Mouse (Mus musculus) megakaryocyte progenitor cell, adult 5-6 weeks (primary cell): ENCODE measurements around the gene Spaar. TPM values are rescaled to one million over a fixed set of nuclear protein-coding genes. Genes with fewer than 3 reads are reported as not detected.

Experiments used
- ATAC-seq: replicated peaks from 2 replicates; pipeline ENCODE4 v1.8.0; 2016; ENCODE audit warnings: mild to moderate bottlenecking, moderate TSS enrichment, inconsistent platforms; ENCODE audit not compliant: poor library complexity
- total RNA-seq, 2 experiments: library from RNA; stranded (forward) in 1 of 2; stranded (reverse) in 1 of 2; fragments of 157-497, 149-512 nt in 1 of 2; fragments of 200-1000 nt in 1 of 2; gene quantifications; 2 replicates each; pipeline versions ENCODE4 v1.2.3 to v1.2.4; 2015 to 2017

Spaar gene
- total RNA-seq, 2 experiments from 2014 or later, result not detected

DNA sequence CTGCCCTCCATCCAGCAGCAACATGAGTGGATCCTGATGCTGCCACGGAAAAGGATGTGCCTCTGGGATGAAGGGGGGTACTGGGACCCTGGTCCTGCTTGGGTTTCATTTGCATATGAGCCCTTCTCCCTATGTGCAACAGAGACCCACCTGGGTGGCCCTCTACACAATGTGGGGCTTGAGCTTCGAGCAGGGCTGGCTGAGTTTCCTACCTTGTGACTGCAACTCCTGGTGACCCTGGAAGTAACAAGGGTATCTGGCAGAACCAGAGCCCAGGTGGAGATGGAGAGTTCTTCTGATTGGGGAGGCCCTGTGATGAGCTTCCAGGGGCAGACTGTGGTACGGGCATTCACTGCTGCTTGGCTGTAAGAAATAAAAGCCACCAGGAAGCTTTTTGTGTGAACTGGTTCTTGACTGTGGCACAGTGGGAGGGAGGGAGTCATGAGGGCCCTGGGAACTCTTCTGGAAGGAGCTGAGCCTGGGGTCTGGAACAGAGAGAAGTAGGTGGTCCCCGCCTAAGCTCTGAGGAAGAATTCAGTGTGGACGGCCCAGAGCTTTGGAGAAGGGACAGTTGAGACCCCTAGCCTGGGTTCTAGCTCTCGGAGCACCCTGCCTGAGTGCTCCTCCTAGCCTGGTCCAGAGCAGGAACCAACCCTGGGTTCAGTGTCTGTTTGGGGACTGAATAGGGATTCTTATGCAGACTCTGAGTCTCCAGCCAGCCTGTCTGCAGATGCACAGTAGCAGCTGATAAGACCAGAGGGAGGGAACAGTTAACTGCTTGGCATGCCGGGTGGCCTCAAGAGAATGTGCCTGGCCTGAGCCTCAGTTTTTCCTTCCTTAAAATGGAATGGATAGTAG, 1.9 kb upstream of the Spaar start:
- peak; percentile 70 for ATAC-seq

DNA sequence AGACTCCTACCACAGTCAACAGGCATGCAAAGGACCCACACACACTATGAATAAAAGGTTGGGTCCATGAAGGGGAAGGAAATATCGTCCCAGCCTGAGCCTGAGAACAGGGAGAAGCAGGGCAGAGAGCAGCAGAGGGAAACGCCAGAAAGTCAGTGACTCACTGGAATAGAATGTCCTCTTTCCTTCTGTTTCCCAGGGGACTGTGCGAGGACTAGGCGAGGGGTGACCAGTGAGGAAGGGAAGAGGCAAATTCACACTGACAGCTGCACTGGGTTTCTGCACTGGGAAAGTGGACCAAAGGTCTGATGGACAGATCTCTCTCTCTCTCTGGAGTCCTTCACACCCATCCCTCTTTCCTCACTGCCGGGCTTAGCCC, 1.3 kb upstream of the Spaar start:
- ATAC-seq, result no peak

DNA sequence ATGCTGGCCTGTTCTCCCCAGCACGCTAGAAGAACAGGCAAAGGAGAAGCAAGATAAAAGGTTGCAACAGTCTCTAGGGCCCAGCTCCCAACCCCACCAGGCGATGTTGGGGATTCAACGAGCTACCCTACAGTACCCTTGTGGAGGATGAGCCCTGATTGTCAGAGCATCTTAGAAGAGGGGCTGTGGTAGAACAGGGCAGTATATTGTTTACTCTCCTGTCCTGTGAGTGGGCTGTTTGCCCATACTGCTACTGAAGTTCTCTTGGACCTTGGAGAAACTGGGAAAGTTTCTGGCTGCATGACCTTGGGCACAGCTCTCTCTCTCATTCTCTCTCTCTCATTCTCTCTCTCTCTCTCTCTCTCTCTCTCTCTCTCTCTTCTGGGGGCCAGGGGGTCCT, 708 bp upstream of the Spaar start:
- no peak for ATAC-seq

DNA sequence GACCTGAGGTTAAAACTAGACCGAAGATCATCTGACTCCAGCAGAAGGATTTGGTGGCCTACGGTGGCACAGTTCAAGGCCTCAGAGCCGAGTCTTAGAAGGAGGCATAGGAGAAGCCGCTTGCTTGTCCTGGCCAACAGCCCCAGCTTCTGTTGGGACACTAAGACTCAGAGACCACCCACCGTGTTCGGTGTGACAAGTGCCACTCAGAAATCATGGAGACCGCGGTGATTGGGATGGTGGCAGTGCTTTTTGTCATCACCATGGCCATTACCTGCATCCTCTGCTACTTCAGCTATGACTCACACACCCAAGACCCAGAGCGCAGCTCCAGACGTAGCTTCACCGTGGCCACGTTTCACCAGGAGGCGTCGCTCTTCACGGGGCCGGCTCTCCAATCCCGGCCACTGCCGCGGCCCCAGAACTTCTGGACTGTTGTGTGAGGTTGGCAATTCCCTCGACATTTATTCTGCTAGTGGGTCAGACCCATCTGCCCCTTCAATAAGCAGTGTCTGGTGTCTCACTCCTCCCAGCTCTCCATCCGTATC, 990 bp downstream of the Spaar start:
- no peak for ATAC-seq

DNA sequence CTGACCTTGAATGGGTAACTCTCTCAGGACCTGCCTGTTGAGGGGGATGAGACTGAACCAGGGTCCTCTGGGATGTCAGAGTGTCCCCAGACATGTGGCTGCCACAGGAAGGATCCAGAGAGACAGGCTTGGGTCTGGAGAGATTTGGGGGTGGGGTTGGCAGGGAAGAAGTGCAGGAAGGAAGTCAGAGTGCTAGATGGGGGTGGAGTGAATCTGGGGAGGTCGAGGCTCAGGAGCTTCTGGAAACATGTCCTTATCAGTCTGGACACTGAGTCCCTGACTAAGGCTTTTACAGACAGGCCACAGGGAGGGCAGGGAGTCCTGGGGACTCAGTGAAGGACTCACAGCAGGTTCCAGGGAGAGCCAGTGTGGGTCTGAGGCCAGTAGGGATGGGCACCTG, 2.3 kb downstream of the Spaar start:
- ATAC-seq, result no peak

DNA sequence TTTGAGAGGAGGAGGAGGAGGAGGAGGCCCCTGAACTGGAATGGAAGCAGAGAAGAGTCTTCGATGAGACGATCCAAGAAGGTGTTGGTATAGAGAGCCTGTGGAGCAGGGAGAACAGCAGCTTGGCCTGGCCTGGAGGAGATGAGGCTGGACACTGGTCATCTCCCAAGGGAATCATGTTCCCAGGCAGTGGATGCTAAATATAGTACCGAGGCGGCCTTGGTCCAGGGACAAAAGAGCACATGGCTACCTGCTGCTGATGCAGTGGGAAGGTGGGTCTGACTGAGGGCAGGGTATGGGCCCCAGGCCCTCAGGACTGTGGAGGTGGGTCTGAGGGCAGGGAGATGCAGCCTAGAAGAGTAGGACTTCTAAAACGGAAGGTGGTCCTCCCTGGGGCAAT, 3.4 kb downstream of the Spaar start:
- ATAC-seq, result no peak

DNA sequence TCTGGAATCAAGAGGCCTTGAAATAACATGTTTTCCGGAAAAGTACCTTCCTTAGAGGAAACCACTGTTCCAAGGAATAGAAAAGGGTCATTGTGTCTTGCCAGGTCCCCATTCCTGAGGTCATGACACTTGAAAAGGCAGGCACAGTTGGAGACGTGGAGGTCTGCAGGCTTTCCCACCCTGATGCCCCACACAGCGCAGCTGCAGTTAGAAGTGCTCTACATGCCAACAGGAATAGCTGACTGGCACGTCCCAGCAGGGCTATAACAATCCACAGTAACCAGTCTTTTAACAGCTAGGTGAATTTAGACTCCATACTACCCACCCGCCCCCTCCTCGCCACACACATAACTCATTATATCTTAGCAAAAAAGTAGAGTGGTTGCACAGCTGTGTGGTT, 7.3 kb downstream of the Spaar start:
- ATAC-seq, result no peak

DNA sequence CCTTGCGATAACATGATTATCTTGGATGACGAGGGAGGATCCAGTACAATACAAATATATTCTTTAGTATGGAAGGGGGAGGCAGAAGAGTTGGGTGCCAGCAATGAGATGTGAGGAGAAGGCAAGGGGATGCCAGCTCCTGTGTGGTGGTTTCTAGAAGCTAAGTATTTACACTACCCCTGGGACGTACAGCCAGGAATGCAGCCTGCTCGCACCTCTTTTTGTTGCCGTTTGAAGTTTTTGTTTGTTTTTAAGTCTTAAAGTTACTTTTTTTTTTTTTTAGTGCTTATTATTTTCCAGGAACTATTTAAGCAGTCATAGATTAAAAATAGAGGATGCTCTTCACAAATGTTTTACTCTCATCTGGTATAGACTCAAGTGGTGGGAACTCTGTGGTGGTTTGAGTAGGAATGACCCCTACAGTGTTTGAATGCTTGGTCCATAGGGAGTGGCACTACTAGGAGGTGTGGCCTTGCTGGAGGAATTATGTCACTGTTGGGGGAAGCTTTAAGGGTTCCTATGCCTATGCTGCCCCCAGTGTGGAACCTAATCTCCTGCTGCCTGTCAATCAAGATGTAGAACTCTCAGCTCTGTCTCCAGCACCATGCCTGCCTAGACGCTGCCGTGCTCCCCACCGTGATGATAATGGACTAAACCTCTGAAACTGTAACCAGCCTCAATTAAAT, 9.3 kb downstream of the Spaar start:
- ATAC-seq, result no peak

DNA sequence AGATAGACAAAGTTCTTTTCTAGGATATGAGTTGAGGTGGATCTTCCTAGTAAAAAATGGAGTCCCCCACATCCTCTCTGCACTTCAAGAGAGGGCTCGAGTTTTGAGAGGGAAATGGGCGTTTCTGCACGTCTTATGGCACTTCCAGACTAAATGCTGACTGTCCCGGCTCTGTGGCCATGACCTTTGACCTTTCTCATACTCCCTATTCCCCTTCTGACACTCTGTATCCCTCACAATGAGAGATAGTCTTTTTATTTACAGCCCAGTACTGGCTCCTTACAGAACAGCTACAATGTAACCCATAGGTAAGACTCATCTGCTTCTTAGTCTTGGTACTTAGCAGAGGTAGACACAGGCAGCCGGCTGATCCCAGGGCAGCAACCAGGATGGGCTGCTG, 11.7 kb downstream of the Spaar start:
- no peak for ATAC-seq

DNA sequence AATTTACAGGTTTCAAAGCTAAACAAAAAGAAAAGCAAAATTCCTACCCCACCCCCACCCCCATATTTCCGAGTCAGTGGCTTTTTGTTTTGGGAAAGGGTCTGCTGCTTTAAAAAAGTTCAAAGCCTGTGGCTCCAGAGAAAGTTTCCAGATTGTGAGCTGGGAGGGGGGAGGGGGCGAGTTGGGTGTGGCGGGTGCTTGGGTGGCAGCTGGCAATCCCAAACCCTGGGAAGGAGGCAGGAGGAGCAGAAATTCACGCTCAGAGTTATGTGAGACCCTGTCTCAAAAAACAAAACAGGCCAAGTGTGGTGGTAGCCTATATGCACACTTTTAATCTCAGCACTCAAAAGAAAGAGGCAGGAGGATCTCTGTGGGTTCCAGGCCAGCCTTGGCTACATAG, 12.8 kb downstream of the Spaar start:
- ATAC-seq, result no peak

DNA sequence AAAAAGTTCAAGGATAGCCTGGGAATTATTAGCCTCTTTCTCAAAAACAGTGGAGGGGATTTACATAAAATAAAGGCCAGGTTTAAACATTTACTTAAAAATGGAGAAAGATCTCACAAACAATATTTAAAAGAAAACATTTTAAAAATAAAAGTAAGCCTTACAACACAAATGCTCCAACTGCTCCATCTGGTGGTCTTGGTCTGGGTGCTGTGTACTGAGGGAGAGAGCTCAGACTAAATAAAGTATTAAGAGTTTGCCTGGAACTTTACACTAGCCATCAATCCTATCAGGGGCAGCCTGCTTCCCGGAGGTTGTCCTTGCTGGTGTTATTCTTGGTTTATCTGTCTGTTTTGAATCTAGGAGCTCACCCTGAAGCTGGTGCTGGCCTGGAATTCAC, 13.3 kb downstream of the Spaar start:
- ATAC-seq, result no peak

DNA sequence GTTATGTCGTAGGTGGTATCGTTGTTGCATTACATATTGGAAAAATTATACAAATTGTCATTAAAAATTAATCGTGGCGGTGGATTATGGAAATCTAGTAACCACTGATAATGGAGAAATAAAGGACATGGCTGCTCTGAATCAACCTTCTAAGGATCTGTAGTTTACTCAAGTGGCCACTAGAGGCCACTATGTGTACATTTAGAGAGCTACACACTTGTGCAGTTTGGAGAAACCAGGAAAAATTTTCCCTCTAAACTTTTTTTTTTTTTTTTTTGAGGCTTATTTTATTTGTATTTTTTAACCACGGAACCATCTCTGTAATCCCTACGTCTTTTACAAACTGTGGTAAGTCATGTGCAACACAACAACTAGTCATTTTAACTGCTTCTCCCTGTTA, 15.4 kb downstream of the Spaar start:
- peak; percentile 61 for ATAC-seq

DNA sequence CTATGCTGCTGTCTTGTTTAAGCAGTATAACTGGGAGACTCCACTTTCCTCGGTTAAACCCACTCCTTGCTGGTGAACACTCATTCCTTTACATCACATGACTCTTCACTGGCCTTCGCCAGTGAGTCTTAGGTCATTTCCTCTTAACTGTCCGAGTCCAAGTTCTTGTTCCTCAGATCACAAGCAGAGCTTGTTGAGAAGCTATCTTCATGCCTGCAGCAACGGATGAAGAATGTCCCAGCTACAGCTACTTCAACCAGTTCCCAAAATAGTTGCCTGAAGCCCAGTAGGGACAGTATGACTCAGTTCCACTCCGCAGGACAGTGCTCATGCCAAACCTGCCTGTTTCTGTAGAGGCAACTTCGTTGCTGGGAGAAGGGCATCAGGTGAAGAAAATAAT, 27.4 kb downstream of the Spaar start:
- 0 out of 2 replicates have a peak, but pooled peaks have one; percentile 23 for ATAC-seq

DNA sequence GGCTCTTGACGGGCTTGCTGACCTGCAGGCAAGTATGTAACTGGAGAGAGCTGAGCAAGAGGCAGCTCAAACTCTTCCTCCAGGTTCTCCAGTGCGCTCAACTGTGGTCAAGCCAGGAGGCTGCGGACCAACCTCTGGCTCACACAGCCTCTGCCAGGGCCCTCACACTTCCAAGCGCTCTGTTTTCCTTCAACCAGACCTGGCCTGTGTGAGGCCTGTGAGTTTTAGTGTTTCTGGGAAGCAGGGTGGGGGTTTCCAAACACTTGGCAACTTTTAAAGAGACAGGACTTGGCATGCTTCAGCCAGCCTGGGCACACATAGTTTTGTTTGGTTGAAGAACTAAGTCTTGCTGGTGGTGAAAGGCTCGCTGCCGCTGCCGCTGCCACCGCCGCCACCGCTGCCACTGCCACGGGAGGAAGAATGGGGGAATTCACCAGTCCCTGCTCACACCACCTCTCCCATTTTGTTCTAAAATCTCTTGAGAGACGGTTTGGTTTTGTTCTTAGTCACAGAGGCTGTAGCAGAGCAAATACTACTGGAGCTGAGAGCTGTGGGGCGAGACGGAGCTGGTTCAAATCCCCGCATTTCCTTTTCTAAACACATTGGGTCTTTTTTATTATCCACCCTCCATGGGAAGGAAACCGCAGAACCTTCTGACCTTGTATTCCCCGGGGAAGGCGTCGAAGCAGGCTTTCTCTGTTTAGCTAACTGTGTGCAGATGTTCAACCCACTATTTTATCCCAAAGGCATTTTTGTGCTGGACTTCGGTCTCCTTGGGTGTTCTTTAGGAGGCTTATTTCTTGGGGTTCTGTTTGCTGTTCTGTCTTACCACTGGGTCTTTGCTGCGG, 30.0 kb downstream of the Spaar start:
- ATAC-seq, result no peak

DNA sequence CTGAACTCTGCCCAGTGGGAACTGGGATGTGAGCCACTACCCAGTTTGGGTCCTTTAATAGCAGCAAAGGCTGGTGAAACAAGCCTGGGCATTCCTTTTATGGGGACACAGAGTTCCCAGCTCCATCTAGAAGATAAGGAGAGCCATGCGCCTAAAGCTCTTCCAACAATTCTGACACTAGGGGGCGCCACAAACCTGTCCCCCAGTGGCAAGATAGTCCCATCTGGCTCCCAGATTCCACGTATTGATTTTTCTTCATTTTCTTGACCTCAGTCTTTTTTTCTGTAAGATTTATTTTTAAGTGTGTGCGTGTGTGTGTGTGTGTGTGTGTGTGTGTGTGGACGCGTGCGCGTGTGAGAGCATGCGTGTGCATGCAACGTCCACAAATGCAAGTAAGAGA, 30.6 kb downstream of the Spaar start:
- no peak for ATAC-seq

DNA sequence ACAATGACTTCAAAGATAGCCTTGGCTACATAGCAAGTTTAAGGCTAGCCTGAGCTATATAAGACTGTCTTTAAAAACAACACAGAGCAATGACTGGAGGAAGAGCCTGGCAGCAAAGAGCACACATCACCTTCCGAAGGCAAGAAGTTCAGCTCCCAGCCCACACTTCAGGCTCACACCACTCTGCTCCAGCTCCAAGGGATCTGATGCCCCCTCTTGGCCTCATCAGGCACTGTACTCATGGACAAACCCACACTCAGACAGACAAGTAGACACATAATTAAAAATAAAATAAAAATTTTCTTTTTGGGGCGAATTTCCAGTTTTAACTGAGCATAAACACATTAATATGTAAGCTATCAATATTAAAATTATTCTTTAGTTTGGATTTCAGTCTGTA, 31.5 kb downstream of the Spaar start:
- no peak for ATAC-seq

DNA sequence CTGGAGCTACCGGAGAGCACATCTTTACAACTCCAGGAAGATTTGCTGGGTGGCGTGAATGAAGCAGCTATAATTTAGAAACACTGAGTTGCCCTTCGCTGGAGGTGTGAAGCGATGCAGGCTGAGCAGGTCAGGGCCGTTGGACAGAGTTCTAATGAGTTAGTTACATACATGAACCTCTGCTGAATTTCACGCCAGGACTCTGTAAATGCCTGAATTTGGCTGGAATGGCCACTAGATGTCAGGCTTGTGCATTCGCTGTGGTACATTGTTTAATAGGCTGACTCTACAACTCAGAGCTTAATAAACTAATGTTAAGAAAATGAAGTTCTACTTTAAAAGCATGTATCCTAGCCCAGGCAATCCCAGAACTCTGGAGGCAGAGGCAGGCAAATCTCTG, 33.6 kb downstream of the Spaar start:
- peak; percentile 73 for ATAC-seq

DNA sequence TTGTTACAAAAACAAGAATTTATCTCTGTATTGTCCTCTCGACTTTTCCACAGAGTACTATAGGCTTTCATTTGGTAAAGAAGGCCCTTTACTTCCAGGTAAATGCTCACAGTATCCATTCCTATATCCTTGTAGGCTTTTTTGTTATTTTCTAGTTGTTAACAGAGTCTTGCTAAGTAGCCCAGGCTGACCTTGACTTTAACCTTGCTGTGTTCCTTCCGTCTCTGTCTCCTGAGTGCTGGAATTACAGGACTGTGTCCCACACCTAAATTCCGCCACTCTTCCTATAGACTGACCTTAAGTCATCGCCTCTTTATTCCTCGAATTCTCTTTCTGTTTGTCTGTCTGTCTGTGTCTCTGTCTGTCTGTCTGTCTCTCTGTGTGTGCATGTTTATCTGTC, 38.5 kb downstream of the Spaar start:
- ATAC-seq, result no peak

DNA sequence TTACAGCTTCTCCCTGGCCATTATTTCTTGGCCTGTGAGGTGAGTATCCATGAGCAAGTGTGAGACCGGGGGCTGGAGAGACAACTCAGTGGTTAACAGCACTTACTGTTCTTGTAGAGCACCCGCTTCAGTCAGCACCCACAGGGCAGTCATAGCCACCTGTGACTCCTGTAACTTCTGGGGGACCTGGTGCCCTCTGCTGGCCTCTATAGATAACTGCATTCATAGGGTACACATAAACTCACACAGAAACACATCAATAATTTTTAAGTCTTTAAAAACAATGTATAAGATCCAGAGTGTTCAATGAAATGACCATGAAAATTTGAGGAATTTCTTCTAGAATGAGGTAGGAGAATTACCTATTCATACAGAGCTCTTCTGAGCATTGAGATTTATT, 39.5 kb downstream of the Spaar start:
- ATAC-seq, result no peak

DNA sequence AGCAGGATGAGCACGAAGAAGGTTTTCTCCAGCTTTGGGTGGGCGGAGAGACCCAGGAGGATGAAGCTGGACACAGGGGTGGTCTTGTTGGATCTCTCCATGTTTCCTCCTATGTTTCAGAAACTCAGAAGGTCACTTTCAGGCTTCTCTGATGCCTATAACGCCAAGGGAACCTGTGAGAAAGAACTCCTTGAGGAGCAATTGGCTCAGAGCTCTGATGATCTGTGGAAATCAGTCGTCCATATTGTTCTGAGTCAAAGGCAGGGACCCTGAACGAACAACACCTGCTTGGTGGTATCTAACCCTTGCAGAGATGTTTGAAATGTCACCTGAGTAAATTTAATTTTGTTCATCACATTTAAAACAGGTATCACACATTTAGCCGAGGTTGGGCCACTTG, 41.1 kb downstream of the Spaar start, which contains the start of gene Olfr159:
Gene Olfr159, minus strand, starts transcription at position 101 of the 400 bp plus-strand sequence.
- no peak for ATAC-seq

DNA sequence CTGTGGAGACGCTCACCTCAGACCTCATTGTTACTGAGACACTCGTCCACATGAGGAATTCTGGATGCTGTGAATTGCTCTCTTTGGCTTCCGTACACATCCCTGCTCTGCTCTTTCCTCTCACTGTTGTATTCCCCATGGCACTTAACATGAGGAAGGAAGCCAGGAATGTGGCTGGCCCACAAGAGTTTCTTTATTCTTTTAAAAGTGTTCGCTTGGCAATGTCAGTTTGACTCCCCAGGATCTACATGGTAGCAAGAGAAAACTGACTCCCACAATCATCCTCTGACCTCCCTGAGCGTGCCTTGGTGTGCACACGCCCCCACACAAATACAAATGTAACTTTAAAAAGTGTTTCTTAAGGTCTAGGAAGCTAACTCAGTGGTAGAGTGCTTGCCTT, 41.8 kb downstream of the Spaar start:
- ATAC-seq, result no peak
